Mouse (Mus musculus) thymus, postnatal 0 days (tissue): ENCODE results near the gene Pdss2. TPM values are rescaled to one million over a fixed set of nuclear protein-coding genes. Genes with fewer than 3 reads are reported as not detected.
"Not testable (repeated sequence)": the region's sequence is repeated elsewhere in the genome, so short reads cannot be mapped to it uniquely, and the experiment has no call there.

Experiments used
- DNase-seq: peaks from one replicate; pipeline ENCODE4 v3.0.0-alpha.2; 2015; ENCODE audit warnings: low spot score
- polyA plus RNA-seq: library from polyadenylated mRNA; unstranded; fragments of >200 nt; fragmentation: Nextera tagmentation; extraction: Ambion mirVana; gene quantifications from 2 replicates; pipeline ENCODE4 v1.2.1, GENCODE M21; 2015

Pdss2 gene
- polyA plus RNA-seq, 1 experiment from 2014 or later, result 10.1 TPM

- DNase-seq, result no peak
Measured at GRCm38 (mm10) chr10:43242215-43242614, 20.9 kb downstream of the Pdss2 start.

DNA sequence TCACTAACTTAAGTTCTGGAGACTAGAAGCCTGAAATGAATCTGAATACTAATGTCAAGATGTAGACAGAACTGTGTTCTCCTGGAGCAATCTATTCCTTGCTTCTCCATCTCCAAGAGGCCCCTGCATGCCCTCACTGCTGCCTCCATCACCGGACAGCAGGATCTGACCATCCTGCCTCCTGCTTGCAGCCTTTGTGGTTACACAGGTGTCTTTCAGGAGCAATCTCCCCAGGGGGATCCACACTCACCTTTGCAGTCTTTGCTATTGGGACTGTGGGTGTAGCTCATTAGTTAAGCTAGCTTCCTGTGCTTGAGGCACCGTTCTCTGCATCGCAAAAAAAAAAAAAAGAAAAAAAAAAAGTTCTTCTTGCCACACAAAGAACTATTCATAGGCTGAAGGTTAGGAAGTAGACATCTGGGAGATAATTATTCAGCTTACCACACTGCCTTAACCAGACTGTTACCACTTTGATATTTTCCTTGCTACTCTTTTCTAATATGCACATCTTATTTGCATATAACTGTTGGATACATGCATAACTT is 23.0 kb downstream of the Pdss2 start:
- DNase-seq, result no peak

DNA sequence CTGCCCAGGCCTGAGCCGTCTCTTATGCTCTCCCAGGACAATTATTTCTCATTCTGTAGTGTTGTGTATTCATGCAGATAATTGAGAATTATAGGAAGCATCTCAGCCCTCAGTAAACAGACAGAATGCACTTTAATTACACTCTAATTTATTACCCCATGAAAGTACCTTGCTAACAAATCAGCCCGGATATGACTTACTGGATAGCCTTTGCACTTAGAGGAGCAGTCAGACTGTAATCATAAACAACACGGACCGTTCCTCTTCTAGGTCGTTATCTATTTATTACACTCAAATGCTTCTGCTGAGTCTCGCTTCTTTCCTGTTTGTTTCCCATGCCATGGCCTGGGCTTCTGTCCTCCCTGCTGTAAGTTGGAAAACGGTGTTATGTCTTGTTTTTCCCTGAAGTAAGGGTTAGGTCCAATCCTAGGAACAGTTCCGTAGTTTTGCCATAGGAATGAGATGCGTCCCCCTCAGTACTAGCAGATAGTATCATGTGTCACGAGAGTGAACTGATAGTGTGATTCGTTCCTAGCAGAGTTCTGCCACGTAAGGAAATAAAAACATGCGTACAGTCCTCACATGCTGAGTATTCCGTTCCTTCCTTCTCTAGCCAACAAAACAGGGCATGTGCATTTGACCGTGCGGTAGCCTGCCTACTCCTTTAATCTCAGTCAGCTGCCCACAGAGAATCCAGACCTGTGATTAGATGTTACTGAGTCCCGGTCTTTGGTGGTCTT is 24.3 kb downstream of the Pdss2 start:
- DNase-seq, result no peak

- no peak for DNase-seq
Measured at GRCm38 (mm10) chr10:43247994-43248393, 26.7 kb downstream of the Pdss2 start.

DNA sequence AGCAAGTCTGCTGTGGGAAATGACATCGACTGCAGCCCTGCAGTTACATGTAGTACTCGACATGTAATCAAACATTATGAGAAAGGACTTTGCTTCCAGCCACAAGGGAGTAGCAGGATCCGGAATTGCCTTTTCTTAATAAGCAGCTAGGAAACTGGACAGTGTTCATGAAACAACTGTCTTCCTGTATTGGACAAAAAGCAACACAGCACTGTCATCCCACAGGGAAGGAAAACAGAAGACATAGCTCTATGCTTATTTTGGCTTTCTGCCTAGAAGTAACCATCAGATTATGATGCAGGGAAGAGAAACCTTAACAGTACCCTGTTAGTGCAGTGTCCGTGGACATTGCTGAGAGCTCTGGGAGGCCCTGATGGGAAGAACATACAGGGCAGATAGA is 31.0 kb downstream of the Pdss2 start:
- no peak for DNase-seq

GRCm38 (mm10) chr10:43256965-43257364 is 35.7 kb downstream of the Pdss2 start:
- DNase-seq, result not testable (repeated sequence)

DNA sequence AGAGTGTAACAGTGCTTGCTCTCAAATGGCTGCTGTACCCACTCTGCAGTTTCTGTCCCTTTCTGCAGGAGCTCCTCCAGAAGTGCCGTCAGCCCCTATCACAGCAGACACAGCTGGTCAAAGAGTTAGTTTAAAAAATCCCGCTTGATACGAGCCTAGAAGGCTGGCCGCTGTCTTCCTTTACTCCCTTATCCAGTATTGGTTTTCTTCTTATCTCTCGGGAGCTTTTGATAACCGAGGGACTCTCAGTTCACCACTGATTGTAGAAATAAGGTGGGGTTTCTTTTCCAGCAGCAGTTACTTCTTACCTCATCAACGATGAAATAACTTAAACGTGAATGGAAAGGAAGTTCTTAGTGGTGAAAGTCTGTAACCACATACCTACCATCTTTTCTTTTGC is 36.2 kb downstream of the Pdss2 start:
- not testable (repeated sequence) for DNase-seq

DNA sequence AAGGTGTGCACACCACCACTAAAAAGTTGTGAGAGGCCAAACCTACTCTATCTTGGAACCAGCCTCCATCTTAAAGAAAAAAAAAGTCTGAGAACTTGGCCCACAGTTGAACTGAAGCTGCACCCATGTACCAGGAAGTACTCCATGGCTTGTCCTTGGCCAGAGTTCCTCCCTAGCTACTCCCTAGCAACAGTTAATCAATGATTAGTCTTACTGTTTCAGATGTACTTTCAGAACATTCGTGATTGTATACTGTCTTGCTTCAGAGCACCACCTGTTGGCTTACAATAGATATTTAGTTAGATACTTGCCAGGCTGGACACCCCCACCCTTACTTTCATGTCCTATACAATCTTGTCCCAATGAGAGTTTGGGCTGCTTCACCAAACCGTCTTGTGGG is 50.0 kb downstream of the Pdss2 start:
- no peak for DNase-seq

GRCm38 (mm10) chr10:43272381-43272780 is 51.1 kb downstream of the Pdss2 start:
- DNase-seq, result no peak

DNA sequence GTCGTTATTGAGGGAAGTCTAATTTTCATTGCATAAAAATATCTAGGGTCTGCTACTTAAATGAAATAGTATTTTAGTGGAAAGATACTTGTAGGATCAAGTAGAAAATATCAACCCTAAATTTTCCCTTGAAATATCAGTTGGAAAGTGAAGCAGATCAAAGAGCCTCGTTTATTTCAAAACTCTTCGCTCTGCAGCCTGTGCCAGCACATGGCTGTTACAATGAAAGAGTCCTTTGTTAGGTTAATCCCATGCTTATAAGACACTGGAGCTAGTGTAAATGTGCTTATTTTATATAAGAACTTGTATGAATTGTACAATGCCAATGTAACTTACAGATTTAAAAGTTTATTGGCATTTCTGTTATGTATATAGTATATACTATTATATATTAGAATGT is 51.8 kb downstream of the Pdss2 start:
- DNase-seq, result no peak

DNA sequence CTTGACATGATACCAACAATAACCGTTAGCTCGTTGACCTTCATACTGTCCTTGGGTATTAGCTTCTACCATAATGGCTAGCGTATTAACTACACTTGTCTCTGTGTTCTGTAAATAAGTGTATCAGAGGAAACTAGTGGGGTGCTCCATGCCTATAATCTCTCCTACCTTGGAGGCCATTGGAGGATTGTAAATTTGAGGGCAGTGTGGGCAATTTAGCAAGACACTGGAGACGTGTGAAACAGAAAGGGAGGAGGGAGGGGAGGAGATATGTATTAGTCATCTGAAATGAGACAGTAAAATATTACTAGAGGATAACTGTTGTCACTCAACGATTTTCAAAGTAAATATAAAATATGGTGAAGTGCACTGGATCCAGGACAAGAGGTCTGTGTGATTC is 54.2 kb downstream of the Pdss2 start:
- no peak for DNase-seq

DNA sequence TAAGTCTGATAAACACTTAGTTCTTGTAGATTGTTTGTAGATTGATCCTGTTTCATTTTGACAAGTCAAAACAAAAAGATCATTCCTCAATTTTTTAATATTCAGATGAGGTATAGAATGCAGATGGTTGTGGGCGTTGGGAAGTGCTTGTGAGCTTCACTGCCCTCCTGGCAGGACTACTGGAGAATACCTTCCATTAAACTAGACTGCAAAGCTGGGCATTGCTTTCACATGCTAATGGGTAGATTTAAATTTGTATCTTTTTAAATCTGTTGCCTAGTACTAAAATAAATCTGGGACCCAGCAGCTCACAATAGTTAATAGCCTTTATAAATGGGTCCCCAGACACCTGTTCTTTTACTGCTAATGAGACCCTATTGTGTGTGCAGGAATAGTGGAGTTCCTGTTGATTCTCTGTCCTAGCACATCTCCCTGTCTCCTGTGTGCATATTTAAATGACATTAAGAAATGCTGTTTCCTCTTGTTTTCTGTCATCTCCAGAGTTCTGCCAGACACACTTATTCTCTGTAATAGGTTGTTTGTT is 54.9 kb downstream of the Pdss2 start:
- no peak for DNase-seq

GRCm38 (mm10) chr10:43277266-43278145 is 56.2 kb downstream of the Pdss2 start:
- no peak for DNase-seq

GRCm38 (mm10) chr10:43279637-43280288 is 58.5 kb downstream of the Pdss2 start:
- DNase-seq, result no peak

- DNase-seq, result no peak
Measured at GRCm38 (mm10) chr10:43285541-43285940, 64.3 kb downstream of the Pdss2 start.

DNA sequence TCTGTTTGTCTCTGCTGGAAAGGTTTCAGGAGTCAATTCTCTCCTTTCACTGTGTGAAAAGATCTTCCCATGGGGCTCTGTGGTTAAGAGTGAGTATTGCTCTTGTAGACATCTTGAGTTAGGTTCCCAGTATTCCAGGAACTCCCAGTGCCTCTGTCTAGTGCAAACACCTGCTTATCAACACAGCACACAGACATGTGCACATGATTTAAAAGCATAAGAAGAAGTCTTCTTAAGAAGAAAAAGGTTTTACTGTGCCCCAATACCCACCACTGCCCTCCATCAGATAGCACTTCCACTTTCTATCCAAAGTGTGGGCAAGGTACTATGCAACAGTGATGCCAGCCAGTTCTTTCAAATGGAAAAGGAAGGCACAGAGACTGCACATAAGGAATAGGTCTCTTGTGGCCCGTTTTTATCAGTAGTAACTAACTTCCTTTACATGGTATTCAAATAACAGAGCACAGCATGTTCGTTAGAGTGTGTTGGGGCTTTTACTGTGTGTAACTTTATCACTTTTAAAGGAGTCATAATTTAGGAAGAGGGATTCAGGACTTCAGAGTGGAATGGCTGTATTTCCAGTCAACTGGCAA is 69.4 kb downstream of the Pdss2 start:
- no peak for DNase-seq

DNA sequence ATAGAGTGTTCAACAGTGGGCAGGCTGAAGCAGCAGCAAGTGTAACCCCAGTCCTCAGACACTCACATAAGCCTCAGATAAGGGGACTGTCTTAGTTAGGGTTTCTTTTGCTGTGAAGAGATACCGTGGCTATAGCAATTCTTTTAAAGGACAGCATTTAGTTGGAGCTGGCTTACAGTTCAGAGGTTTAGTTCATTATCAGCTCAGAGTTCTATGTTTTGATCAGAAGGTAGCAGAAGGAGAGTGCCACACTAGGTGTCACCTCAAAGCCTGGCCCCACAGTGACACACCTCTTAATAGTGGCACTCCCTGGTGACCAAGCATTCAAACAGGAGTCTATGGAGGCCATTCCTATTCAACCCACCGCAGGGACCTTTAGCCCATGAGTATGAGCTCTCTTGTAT is 70.0 kb downstream of the Pdss2 start:
- no peak for DNase-seq

DNA sequence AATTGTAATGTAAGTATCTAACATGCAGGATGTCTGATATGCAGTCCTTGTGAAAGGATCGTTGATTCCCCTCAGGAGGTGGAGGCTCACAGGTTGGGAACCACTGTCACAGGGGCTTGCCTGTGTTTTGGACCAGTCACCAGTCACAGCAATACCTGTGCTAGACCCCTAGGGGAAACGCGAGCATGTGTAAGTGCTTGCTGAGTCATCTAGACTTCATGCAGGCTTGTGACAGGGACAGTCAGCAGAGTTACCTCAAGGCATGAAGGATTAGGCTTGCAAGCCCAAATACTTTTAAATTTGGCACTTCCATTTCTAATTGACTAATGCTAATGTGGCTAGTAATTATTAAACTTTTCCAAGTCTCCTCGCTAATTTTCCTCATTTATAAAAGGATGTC is 71.2 kb downstream of the Pdss2 start:
- peak; percentile 39 for DNase-seq

DNA sequence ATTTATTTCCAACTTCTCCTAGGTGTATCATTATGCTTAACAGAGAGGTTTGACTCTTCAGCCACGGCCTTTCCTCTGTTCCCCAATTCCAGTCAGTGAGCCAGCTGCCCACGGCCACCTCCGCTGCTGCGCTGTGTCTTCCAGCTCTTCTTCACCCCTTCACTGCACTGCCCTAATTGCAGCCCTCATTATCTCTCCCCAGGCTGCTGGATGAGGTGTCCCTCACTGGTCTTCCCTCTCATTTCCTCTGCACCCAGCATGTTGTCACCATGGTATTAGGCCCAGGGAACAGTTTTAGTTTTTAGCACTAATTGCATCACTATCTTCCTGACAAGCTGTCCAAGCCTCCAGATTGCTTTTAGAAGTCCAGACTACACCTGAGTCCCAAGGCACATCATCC is 73.0 kb downstream of the Pdss2 start:
- no peak for DNase-seq

- DNase-seq, result no peak
Measured at GRCm38 (mm10) chr10:43308105-43308810, 87.0 kb downstream of the Pdss2 start.
